Mouse (Mus musculus) right cerebral cortex, adult 2 months (tissue): Measurements from ENCODE around the gene Ppp4r3a.

Experiments used
- DNase-seq, 2 experiments: peaks; one replicate each; pipeline ENCODE4 v3.0.0; 2021 to 2022; ENCODE audit warnings: low spot score in 2 of 2

Gene Ppp4r3a

DNA sequence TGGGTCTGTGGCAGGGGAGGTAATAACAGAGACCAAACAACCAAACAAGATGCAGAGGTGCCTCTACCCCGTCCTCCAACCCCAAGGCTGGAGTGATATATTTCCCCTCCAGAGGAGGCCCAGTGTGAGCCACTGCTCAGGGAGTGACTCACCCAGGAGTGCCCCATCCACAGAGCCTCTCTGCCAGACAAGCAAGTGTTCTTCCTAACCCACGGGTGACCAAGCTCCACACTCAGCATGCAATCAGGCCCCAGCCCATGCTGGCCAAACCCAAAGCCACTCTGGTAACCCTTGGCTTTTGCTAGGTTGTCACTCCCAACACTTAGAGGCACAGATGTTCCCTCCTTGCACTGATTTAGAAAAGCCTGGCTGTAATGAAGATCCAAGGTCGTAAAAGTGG, 90.4 kb downstream of the Ppp4r3a start:
- DNase-seq = no peak

DNA sequence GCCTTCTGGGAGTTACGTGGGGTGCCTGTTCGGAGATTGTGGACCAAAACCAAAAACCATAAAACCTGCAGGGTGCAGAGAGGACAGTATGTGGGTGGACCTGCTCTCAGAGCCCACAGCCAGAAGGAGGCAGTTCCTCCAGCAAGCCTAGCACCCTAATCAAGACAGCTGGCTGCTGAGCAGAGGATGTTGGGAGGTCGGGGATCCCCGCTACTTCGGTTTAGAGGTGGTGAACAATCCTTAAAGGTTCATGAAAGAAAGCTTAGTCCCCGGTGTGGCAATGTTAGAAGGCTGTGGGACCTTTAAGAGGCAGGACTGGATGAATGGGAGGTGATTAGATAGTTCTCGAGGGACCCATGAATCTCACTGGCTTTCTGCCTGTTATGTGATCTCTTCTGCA, 91.0 kb downstream of the Ppp4r3a start:
- DNase-seq = no peak

DNA sequence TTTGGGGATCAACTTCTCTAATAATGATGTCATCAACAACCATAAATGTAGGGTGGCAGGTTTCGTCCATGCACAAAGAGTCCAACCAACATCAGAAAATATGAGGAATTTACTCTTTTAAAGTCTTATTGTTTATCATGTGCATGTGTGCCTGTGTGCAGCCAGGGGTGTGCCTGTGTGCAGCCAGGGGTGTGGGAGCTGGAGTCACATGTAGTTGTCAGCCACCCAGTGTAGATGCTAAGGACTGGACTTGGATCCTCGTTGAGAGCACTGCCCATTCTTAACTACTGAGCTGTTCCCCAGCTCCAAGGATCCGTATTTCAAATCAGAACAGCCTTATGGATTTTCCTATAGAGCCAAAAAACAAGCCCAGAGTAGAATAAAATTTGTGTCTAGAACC, 92.4 kb downstream of the Ppp4r3a start:
- DNase-seq = no peak

DNA sequence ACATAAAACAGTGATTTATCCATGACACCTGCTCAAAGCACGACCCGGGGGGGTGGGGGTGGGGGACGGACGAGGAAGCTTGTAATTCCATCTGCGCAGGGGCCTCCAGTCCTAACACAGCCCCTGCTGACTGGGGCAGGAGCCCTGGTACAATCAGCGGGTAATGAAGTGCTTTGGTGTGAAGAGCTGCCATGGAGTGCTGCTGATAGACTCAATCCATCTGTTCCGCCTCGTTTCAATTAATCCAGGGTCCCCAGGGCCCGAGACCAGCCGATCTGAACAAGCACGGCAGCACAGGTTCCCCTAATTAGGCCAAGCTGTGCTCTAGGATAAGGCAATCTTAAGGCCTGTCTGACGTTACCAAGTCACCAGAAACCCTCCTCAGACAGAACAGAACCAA, 93.2 kb downstream of the Ppp4r3a start:
- DNase-seq = no peak

DNA sequence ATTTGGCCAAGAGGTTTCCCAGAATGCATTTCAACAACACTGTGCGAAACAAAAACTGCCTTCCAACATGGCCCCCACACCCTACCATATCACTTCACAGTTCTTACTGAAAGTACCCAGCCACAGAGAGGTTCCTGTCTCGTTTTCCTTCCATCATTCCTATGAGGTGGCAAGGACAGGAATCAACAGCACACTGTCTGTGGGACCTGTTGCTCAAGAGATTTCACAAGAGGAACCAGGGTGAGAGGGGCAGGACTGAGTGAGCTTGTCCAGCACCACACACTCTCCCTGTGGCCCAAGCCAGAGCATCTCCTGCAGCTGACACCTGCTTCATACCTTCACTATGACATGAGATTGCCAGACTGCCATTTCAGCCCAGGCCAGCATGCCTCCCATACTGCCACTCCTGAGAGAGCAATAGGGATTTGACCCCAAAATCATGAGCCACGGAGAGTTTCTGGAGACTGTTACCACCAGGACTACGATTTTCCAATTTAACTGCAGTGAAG, 93.7 kb downstream of the Ppp4r3a start:
- DNase-seq = no peak
